Mouse (Mus musculus) CH12.LX (cell line): Measurements from ENCODE around the gene Tpx2. TPM values are rescaled to one million over a fixed set of nuclear protein-coding genes. Genes with fewer than 3 reads are reported as not detected.

Experiments used
- DNase-seq: peaks from one replicate; pipeline ENCODE4 v3.0.0-alpha.2; 2013; ENCODE audit errors: extremely low read depth
- H3K27ac ChIP-seq: 2 replicates; pipeline ENCODE4 v1.5.1; 2012; ENCODE audit warnings: low read depth, mild to moderate bottlenecking, control low read depth, moderate library complexity; ENCODE audit not compliant: insufficient read depth
- H3K27me3 ChIP-seq: replicated peaks from 2 replicates; pipeline ENCODE3; 2012; ENCODE audit warnings: inconsistent platforms
- H3K36me3 ChIP-seq, 2 experiments: replicated peaks in 1 of 2; 2 replicates each; pipeline versions ENCODE3 to v1.6.1; 2012; ENCODE audit warnings: inconsistent platforms in 1 of 2, low read length in 1 of 2, mild to moderate bottlenecking in 1 of 2, mixed read lengths in 1 of 2, moderate library complexity in 1 of 2; ENCODE audit not compliant: control insufficient read depth in 1 of 2, insufficient read depth in 1 of 2
- H3K4me1 ChIP-seq, 2 experiments: 2 replicates each; pipeline ENCODE4 v1.6.1; 2012; ENCODE audit warnings: inconsistent platforms in 1 of 2, moderate library complexity in 1 of 2; ENCODE audit not compliant: insufficient read depth in 2 of 2, control insufficient read depth in 1 of 2
- H3K4me2 ChIP-seq: 2 replicates; pipeline ENCODE4 v1.6.1; 2012; ENCODE audit warnings: low read depth, mild to moderate bottlenecking, control low read depth; ENCODE audit not compliant: poor library complexity, insufficient read depth, severe bottlenecking
- H3K4me3 ChIP-seq, 3 experiments: fragments of 150-350 bp in 1 of 3; sonication (generic) in 1 of 3; replicated peaks in 1 of 3; 2 replicates each; pipeline versions ENCODE3 to v1.5.1; 2011 to 2012; ENCODE audit warnings: low read depth in 2 of 3, low read length in 2 of 3, mild to moderate bottlenecking in 2 of 3, moderate library complexity in 2 of 3, control low read depth in 1 of 3, improper control_type of control experiment in 1 of 3, inconsistent platforms in 1 of 3, mixed read lengths in 1 of 3; ENCODE audit not compliant: poor library complexity in 1 of 3
- H3K79me2 ChIP-seq: replicated peaks from 2 replicates; pipeline ENCODE4 v1.6.1; 2012; ENCODE audit warnings: mild to moderate bottlenecking, moderate library complexity; ENCODE audit not compliant: control insufficient read depth, poor library complexity, insufficient read depth, severe bottlenecking; ENCODE audit errors: extremely low read depth
- H3K9ac ChIP-seq: 2 replicates; pipeline ENCODE4 v1.6.1; 2012; ENCODE audit warnings: low read depth, mild to moderate bottlenecking, control low read depth, moderate library complexity; ENCODE audit not compliant: insufficient read depth
- H3K9me3 ChIP-seq: replicated peaks from 2 replicates; pipeline ENCODE3; 2012; ENCODE audit warnings: low read length, inconsistent platforms, mixed read lengths
- BHLHE40 ChIP-seq: IDR thresholded peaks from 2 replicates; pipeline ENCODE4 v1.6.1; 2011; ENCODE audit warnings: mild to moderate bottlenecking, low read depth, low read length, improper control_type of control experiment
- CHD1 ChIP-seq: IDR thresholded peaks from 2 replicates; pipeline ENCODE4 v1.6.1; 2012; ENCODE audit warnings: low read depth, low read length, improper control_type of control experiment, inconsistent platforms
- CHD2 ChIP-seq: IDR thresholded peaks from 2 replicates; pipeline ENCODE4 v1.6.1; 2011; ENCODE audit warnings: low read length, improper control_type of control experiment
- CTCF ChIP-seq, 2 experiments: IDR thresholded peaks in 1 of 2; conservative IDR thresholded peaks in 1 of 2; 2 replicates each; pipeline ENCODE4 v1.5.1; 2011 to 2012; ENCODE audit warnings: low read depth in 2 of 2, low read length in 2 of 2, improper control_type of control experiment in 1 of 2, inconsistent platforms in 1 of 2, mild to moderate bottlenecking in 1 of 2, moderate library complexity in 1 of 2
- E2F4 ChIP-seq: IDR thresholded peaks from 2 replicates; pipeline ENCODE4 v1.6.1; 2011; ENCODE audit warnings: low read depth, low read length, improper control_type of control experiment; ENCODE audit not compliant: insufficient replicate concordance
- ELF1 ChIP-seq: IDR thresholded peaks from 2 replicates; pipeline ENCODE4 v1.6.1; 2014; ENCODE audit warnings: low read depth, mild to moderate bottlenecking, inconsistent platforms, low read length, improper control_type of control experiment
- EP300 ChIP-seq: IDR thresholded peaks from 2 replicates; pipeline ENCODE4 v1.6.1; 2011; ENCODE audit warnings: low read length, improper control_type of control experiment
- ETS1 ChIP-seq: conservative IDR thresholded peaks from 2 replicates; pipeline ENCODE4 v1.6.1; 2012; ENCODE audit warnings: low read depth, mild to moderate bottlenecking, inconsistent platforms, low read length, improper control_type of control experiment, moderate library complexity
- GABPA ChIP-seq: IDR thresholded peaks from 2 replicates; pipeline ENCODE4 v1.6.1; 2012; ENCODE audit warnings: low read depth, low read length, improper control_type of control experiment, inconsistent platforms; ENCODE audit not compliant: insufficient replicate concordance
- HCFC1 ChIP-seq: IDR thresholded peaks from 2 replicates; pipeline ENCODE4 v1.6.1; 2012; ENCODE audit warnings: low read depth, mild to moderate bottlenecking, inconsistent platforms, low read length, improper control_type of control experiment
- IRF4 ChIP-seq: IDR thresholded peaks from 2 replicates; pipeline ENCODE4 v1.6.1; 2014; ENCODE audit warnings: low read depth, mild to moderate bottlenecking, inconsistent platforms, low read length, improper control_type of control experiment
- JUND ChIP-seq: conservative IDR thresholded peaks from 2 replicates; pipeline ENCODE4 v1.6.1; 2011; ENCODE audit warnings: low read depth, low read length, improper control_type of control experiment
- KAT2A ChIP-seq: IDR thresholded peaks from 2 replicates; pipeline ENCODE4 v1.6.1; 2012; ENCODE audit warnings: low read length, improper control_type of control experiment, inconsistent platforms; ENCODE audit not compliant: insufficient replicate concordance
- MAFK ChIP-seq: IDR thresholded peaks from 2 replicates; pipeline ENCODE4 v1.6.1; 2011; ENCODE audit warnings: low read length, improper control_type of control experiment; ENCODE audit not compliant: insufficient replicate concordance
- MAX ChIP-seq: IDR thresholded peaks from 2 replicates; pipeline ENCODE4 v1.6.1; 2011; ENCODE audit warnings: low read length, improper control_type of control experiment
- MAZ ChIP-seq: IDR thresholded peaks from 2 replicates; pipeline ENCODE4 v1.6.1; 2012; ENCODE audit warnings: low read depth, mild to moderate bottlenecking, inconsistent platforms, low read length, improper control_type of control experiment, moderate library complexity
- MEF2A ChIP-seq: IDR thresholded peaks from 2 replicates; pipeline ENCODE4 v1.6.1; 2014; ENCODE audit warnings: low read depth, mild to moderate bottlenecking, inconsistent platforms, low read length, improper control_type of control experiment, borderline replicate concordance
- MXI1 ChIP-seq: IDR thresholded peaks from 2 replicates; pipeline ENCODE4 v1.6.1; 2011; ENCODE audit warnings: mild to moderate bottlenecking, low read depth, low read length, improper control_type of control experiment
- MYC ChIP-seq: IDR thresholded peaks from 2 replicates; pipeline ENCODE4 v1.6.1; 2011; ENCODE audit warnings: low read depth, mild to moderate bottlenecking, improper control_type of control experiment, low read length
- NELFE ChIP-seq: IDR thresholded peaks from 2 replicates; pipeline ENCODE4 v1.6.1; 2011; ENCODE audit warnings: low read depth, low read length, improper control_type of control experiment
- NRF1 ChIP-seq: IDR thresholded peaks from 2 replicates; pipeline ENCODE4 v1.6.1; 2014; ENCODE audit warnings: low read depth, mild to moderate bottlenecking, inconsistent platforms, low read length, improper control_type of control experiment, moderate library complexity
- PAX5 ChIP-seq: IDR thresholded peaks from 2 replicates; pipeline ENCODE4 v1.6.1; 2012; ENCODE audit warnings: low read length, inconsistent platforms, mixed read lengths
- POLR2A ChIP-seq: IDR thresholded peaks from 2 replicates; pipeline ENCODE4 v1.6.1; 2011; ENCODE audit warnings: low read depth, mild to moderate bottlenecking, improper control_type of control experiment, low read length
- POLR2AphosphoS2 ChIP-seq: IDR thresholded peaks from 2 replicates; pipeline ENCODE4 v1.6.1; 2011; ENCODE audit warnings: low read depth, low read length, improper control_type of control experiment
- RAD21 ChIP-seq: IDR thresholded peaks from 2 replicates; pipeline ENCODE4 v1.6.1; 2011; ENCODE audit warnings: low read depth, mild to moderate bottlenecking, low read length, improper control_type of control experiment, moderate library complexity
- RCOR1 ChIP-seq: conservative IDR thresholded peaks from 2 replicates; pipeline ENCODE4 v1.6.1; 2012; ENCODE audit warnings: low read depth, mild to moderate bottlenecking, inconsistent platforms, low read length, improper control_type of control experiment
- SIN3A ChIP-seq: IDR thresholded peaks from 2 replicates; pipeline ENCODE4 v1.6.1; 2012; ENCODE audit warnings: low read length, improper control_type of control experiment, inconsistent platforms
- SMC3 ChIP-seq: IDR thresholded peaks from 2 replicates; pipeline ENCODE4 v1.6.1; 2011; ENCODE audit warnings: low read depth, low read length, improper control_type of control experiment
- TBP ChIP-seq: conservative IDR thresholded peaks from 2 replicates; pipeline ENCODE4 v1.6.1; 2011; ENCODE audit warnings: low read depth, low read length, improper control_type of control experiment
- TCF12 ChIP-seq: IDR thresholded peaks from 2 replicates; pipeline ENCODE4 v1.6.1; 2014; ENCODE audit warnings: low read depth, mild to moderate bottlenecking, inconsistent platforms, low read length, improper control_type of control experiment
- UBTF ChIP-seq: IDR thresholded peaks from 2 replicates; pipeline ENCODE4 v1.6.1; 2012; ENCODE audit warnings: low read depth, mild to moderate bottlenecking, inconsistent platforms, low read length, improper control_type of control experiment, moderate library complexity
- USF1 ChIP-seq: IDR thresholded peaks from 2 replicates; pipeline ENCODE4 v1.6.1; 2014; ENCODE audit warnings: low read depth, mild to moderate bottlenecking, inconsistent platforms, low read length, improper control_type of control experiment
- USF2 ChIP-seq: conservative IDR thresholded peaks from 2 replicates; pipeline ENCODE4 v1.6.1; 2011; ENCODE audit warnings: low read depth, low read length, improper control_type of control experiment
- ZC3H11A ChIP-seq: IDR thresholded peaks from 2 replicates; pipeline ENCODE4 v1.6.1; 2012; ENCODE audit warnings: low read depth, mild to moderate bottlenecking, inconsistent platforms, low read length, improper control_type of control experiment
- ZKSCAN1 ChIP-seq: IDR thresholded peaks from 2 replicates; pipeline ENCODE4 v1.6.1; 2012; ENCODE audit warnings: low read depth, inconsistent platforms, low read length, improper control_type of control experiment, borderline replicate concordance
- ZMIZ1 ChIP-seq: IDR thresholded peaks from 2 replicates; pipeline ENCODE4 v1.6.1; 2012; ENCODE audit warnings: low read depth, mild to moderate bottlenecking, inconsistent platforms, low read length, improper control_type of control experiment
- ZNF384 ChIP-seq: IDR thresholded peaks from 2 replicates; pipeline ENCODE4 v1.6.1; 2012; ENCODE audit warnings: low read depth, low read length, improper control_type of control experiment, inconsistent platforms
- dilution Hi-C: fragments of 300-500 bp; cut with MboI; formaldehyde crosslinking; loops from 2 replicates; pipeline ENCODE4 v1.14.3; 2020; ENCODE audit warnings: low sequenced_read_pairs; ENCODE audit not compliant: extremely low pct_unique_long_range_greater_than_20kb, extremely low pct_ligation_motif_present
- in situ Hi-C: fragments of 300-500 bp; cut with MboI; formaldehyde crosslinking; loops from 3 replicates; pipeline ENCODE4 v1.14.3; 2019; ENCODE audit warnings: low sequenced_read_pairs, low pct_ligation_motif_present, low pct_unique_long_range_greater_than_20kb, mixed read lengths
- polyA plus RNA-seq: library from polyadenylated mRNA; unstranded; fragments of >175 nt; gene quantifications from 2 replicates; pipeline ENCODE4 v1.2.1, GENCODE M21; 2012; ENCODE audit warnings: low read depth; ENCODE audit not compliant: insufficient read length
- total RNA-seq, 2 experiments: library from RNA; depleted of rRNA; stranded (reverse); fragments of 300-350 nt in 1 of 2; fragments of >200 nt in 1 of 2; gene quantifications; 2 replicates each; pipeline ENCODE4 v1.2.3; 2012 to 2014

The Tpx2 gene
- total and polyA plus RNA-seq, 3 experiments = 66.1 to 127 (median 98.0) TPM

- Histone ChIP-seq H3K4me3 (peak overlapping the region; percentile 61 to 85 (median 81)), H3K27ac (peak overlapping the region; percentile 80), H3K4me2 (peak overlapping the region; percentile 99), H3K4me1 (peaks cover 2 to 55% of the 10 kb centered on the region in 2 experiments; a peak in 3 of 4 replicates), H3K9me3 (no peaks in the 10 kb centered on the region), H3K36me3 (peaks cover 6 to 7% of the 10 kb centered on the region in 2 experiments), H3K27me3 (peaks cover 3% of the 10 kb centered on the region), H3K9ac (peak overlapping the region; percentile 78), H3K79me2 (peaks cover 46% of the 10 kb centered on the region)
- dilution Hi-C loops (no loop called here), in situ Hi-C loops (loop anchor here (5.0 kb wide), 2 partner anchors 128 to 213 kb away; no protein-coding TSS in a partner anchor)
- DNase-seq = peak; percentile 87
- TF ChIP-seq MXI1 (peak; percentile 89), ELF1 (peak; percentile 56; the same call in 1 of the 2 replicates), MEF2A (peak; percentile 91), USF1 (no peak), JUND (0 out of 2 replicates have a peak, but pooled peaks have one; percentile 25), E2F4 (no peak), UBTF (peak; percentile 37; the same call in 1 of the 2 replicates), RAD21 (peak; percentile 55), MAFK (peak; percentile 48; the same call in 1 of the 2 replicates), PAX5 (no peak), ZNF384 (peak; percentile 96), HCFC1 (no peak; the same call in none of the 2 replicates), CHD2 (peak; percentile 93), NRF1 (peak; percentile 31; the same call in 1 of the 2 replicates), ETS1 (peak; percentile 68), POLR2AphosphoS2 (no peak), MAX (peak; percentile 76), ZC3H11A (no peak; the same call in 1 of the 2 replicates), SMC3 (peak; percentile 78), IRF4 (peak; percentile 92), TBP (0 out of 2 replicates have a peak, but pooled peaks have one; percentile 65), TCF12 (peak; percentile 75), EP300 (peak; percentile 67), GABPA (no peak), CHD1 (peak; percentile 93), MAZ (peak; percentile 97), ZKSCAN1 (0 out of 2 replicates have a peak, but pooled peaks have one; percentile 6), KAT2A (0 out of 2 replicates have a peak, but pooled peaks have one; percentile 55), RCOR1 (peak; percentile 85), BHLHE40 (peak; percentile 70; the same call in 1 of the 2 replicates), USF2 (no peak), POLR2A (peak; percentile 43), NELFE (no peak; the same call in 1 of the 2 replicates), MYC (peak; percentile 74; the same call in 1 of the 2 replicates), SIN3A (peak; percentile 76), ZMIZ1 (peak; percentile 81), CTCF (conservative IDR thresholded peaks at IDR 0.05 in 1 of 2, IDR thresholded peaks at IDR 0.05 in 1 of 2; ENCODE audit: low read depth in 2 of 2, low read length in 2 of 2) (peak in 1 of 2 experiments; percentile 72; a peak in 2 of 4 replicates)
Measured at GRCm38 (mm10) chr2:152830021-152830921, 17.5 kb upstream of the Tpx2 start.
